Mouse (Mus musculus): Measurements from ENCODE around the gene Abcc6. TPM values are rescaled to one million over a fixed set of nuclear protein-coding genes. Genes with fewer than 3 reads are reported as not detected.
"Not testable (repeated sequence)": the region's sequence is repeated elsewhere in the genome, so short reads cannot be mapped to it uniquely, and the experiment has no call there.

Abcc6 gene
- polyA plus RNA-seq, 1 experiment from 2014 or later = 0.24 TPM

DNA sequence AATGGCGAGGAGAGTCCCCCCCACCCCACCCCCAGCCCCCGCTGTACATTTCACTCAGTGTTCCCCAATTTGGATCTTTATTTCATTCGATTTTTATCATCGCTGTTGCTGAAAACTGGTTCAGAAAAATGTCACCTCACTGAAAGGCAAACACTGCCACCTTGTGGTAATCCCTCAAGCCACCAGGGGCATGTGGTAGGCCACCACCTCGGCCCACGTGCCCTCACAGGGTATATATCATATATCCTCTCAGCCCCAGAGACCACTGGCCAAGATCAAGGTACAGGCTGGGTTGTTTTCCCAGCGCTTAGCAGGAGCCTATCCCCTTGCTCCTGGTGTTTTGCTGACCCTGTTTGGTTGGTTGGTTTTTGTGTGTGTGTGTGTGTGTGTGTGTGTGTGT, 95.0 kb downstream of the Abcc6 start:
- no peak for ATAC-seq (ENCODE audit: low FRiP score, low TSS enrichment)

DNA sequence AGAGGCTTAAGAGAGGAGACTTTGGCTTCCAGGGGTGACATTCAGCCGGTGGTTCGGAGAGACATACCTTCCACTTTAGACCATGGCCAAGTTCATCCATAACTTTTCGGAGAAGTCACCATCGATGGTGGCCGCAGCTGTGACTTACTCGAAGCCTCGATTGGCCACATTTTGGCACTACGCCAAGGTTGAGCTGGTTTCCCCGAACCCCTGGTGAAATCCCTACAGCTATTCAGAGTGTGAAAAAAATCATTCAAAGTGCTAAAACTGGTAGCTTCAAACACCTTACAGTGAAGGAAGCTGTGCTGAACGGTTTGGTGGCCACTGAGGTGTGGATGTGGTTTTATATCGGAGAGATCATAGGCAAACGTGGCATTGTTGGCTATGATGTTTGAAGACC, 96.3 kb downstream of the Abcc6 start:
- not testable (repeated sequence) for ATAC-seq (ENCODE audit: low FRiP score, low TSS enrichment); H3K4me3 ChIP-seq (replicated peaks; ENCODE audit: low read depth, low read length); H3K9me3 ChIP-seq (ENCODE audit: control insufficient read depth, low read length); DNase-seq; H3K27me3 ChIP-seq (ENCODE audit: control insufficient read depth, insufficient read depth, low read length); H3K4me1 ChIP-seq (ENCODE audit: control insufficient read depth, insufficient read depth, low read length); H3K9ac ChIP-seq (replicated peaks; ENCODE audit: low read length); H3K36me3 ChIP-seq (ENCODE audit: control insufficient read depth, insufficient read depth, low read length); H3K4me2 ChIP-seq (ENCODE audit: low read length); H3K27ac ChIP-seq (replicated peaks; ENCODE audit: low read depth, low read length)
- WGBS = 93% methylated on average over 12 of the region's 12 CpGs

More for the DNA sequence above, 95.0 kb downstream of the Abcc6 start:
- peak; percentile 83 for DNase-seq
- no peaks in the 10 kb centered on the region for H3K9me3 ChIP-seq (ENCODE audit: control insufficient read depth, low read length)
- no peak overlapping the region for H3K27ac ChIP-seq (replicated peaks; ENCODE audit: low read depth, low read length)
- WGBS = 28% methylated on average over 7 of the region's 7 CpGs
- H3K4me3 ChIP-seq (replicated peaks; ENCODE audit: low read depth, low read length) = no peak overlapping the region
- H3K9ac ChIP-seq (replicated peaks; ENCODE audit: low read length) = no peak overlapping the region
- no peaks in the 10 kb centered on the region for H3K4me1 ChIP-seq (ENCODE audit: control insufficient read depth, insufficient read depth, low read length)
- H3K36me3 ChIP-seq (ENCODE audit: control insufficient read depth, insufficient read depth, low read length) = no peaks in the 10 kb centered on the region
- H3K4me2 ChIP-seq (ENCODE audit: low read length) = no peak overlapping the region
- H3K27me3 ChIP-seq (ENCODE audit: control insufficient read depth, insufficient read depth, low read length) = no peaks in the 10 kb centered on the region

DNA sequence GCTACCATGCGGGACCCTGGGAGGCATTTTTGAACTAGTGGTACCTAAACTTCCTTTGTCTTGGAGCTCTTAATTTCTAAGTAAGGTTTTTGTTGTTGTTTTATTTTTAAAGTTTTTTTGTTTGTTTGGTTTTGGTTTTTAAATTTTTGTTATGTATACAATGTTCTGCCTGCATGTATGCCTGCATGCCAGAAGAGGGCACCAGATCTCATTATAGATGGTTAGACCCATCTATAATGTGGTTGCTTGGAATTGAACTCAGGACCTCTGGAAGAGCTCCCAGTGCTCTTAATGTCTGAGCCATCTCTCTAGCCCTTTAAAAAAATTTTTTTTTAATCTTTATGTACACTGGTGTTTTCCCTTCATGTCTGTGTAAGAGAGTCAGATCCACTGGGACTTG, 100.4 kb downstream of the Abcc6 start:
- H3K27ac ChIP-seq (replicated peaks; ENCODE audit: low read depth, low read length) = no peak overlapping the region
- H3K36me3 ChIP-seq (ENCODE audit: control insufficient read depth, insufficient read depth, low read length) = no peaks in the 10 kb centered on the region
- no peak for ATAC-seq (ENCODE audit: low FRiP score, low TSS enrichment)
- no peaks in the 10 kb centered on the region for H3K9me3 ChIP-seq (ENCODE audit: control insufficient read depth, low read length)
- no peak for DNase-seq
- H3K4me3 ChIP-seq (replicated peaks; ENCODE audit: low read depth, low read length) = no peak overlapping the region
- H3K9ac ChIP-seq (replicated peaks; ENCODE audit: low read length) = no peak overlapping the region
- H3K4me1 ChIP-seq (ENCODE audit: control insufficient read depth, insufficient read depth, low read length) = no peaks in the 10 kb centered on the region
- no peak overlapping the region for H3K4me2 ChIP-seq (ENCODE audit: low read length)
- 87% methylated on average over 1 of the region's 1 CpGs for WGBS
- H3K27me3 ChIP-seq (ENCODE audit: control insufficient read depth, insufficient read depth, low read length) = no peaks in the 10 kb centered on the region

DNA sequence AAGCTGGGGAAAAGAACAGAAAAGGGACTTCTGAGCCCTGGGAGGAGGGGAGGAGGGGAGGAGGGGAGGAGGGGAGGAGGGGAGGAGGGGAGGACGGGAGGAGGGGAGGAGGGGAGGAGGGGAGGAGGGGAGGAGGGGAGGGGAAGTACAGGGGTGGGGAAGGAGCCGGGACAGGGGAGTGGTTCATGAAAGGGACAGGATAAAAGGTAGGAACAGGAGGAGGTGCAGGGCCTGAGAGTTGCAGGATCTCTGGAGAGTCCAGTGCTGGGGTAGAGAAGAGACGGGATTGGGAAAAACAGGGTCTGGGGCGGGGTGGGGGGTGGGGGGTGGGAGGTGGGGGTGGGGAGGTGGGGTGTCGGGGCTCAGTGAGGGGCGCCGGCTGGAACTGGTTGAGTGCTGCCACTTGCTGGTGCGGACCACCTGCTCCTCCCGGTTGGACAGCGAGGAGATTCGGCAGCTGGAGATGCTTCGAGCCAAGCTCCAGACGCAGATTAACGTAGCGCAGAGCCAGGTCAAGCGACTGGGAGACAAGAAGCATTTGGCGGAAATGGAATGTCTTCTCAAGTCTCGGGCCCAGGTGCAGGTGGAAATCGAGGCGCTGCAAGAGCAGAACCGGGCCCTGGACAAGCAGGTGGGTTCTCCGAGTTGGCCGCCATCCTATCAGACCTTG, 101.3 kb downstream of the Abcc6 start:
- H3K36me3 ChIP-seq (ENCODE audit: control insufficient read depth, insufficient read depth, low read length) = no peaks in the 10 kb centered on the region
- H3K27me3 ChIP-seq (ENCODE audit: control insufficient read depth, insufficient read depth, low read length) = no peaks in the 10 kb centered on the region
- H3K9me3 ChIP-seq (ENCODE audit: control insufficient read depth, low read length) = no peaks in the 10 kb centered on the region
- no peak overlapping the region for H3K4me3 ChIP-seq (replicated peaks; ENCODE audit: low read depth, low read length)
- DNase-seq (peak; percentile 30), ATAC-seq (ENCODE audit: low FRiP score, low TSS enrichment) (no peak)
- no peak overlapping the region for H3K27ac ChIP-seq (replicated peaks; ENCODE audit: low read depth, low read length)
- H3K4me2 ChIP-seq (ENCODE audit: low read length) = peak overlapping the region; percentile 22; the same call in 1 of the 2 replicates
- 14% methylated on average over 22 of the region's 23 CpGs for WGBS
- no peaks in the 10 kb centered on the region for H3K4me1 ChIP-seq (ENCODE audit: control insufficient read depth, insufficient read depth, low read length)
- H3K9ac ChIP-seq (replicated peaks; ENCODE audit: low read length) = no peak overlapping the region

DNA sequence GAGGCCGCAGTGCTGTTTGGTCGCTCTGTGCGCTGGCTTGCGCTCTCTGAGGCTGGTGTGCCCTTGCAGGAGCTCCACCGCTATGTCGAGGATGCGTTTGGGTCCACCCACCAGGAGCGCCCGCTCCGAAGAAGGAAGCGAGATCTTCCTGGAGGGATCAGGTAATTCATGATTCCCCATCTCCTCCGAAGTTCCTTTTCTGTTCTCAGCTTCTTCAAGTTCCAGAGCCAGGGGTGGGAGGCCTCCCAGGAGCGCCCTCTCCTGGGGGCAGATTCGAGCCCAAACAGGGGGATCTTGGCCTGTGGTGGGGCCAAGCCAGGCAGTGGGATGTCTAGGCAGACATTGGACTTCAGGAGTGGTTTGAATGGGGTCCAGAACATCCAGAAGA, 105.7 kb downstream of the Abcc6 start:
- DNase-seq = no peak
- Histone ChIP-seq H3K4me1 (ENCODE audit: control insufficient read depth, insufficient read depth, low read length) (peaks cover 6% of the 10 kb centered on the region), H3K4me3 (replicated peaks; ENCODE audit: low read depth, low read length) (peak overlapping the region; percentile 50), H3K27ac (replicated peaks; ENCODE audit: low read depth, low read length) (no peak overlapping the region), H3K9me3 (ENCODE audit: control insufficient read depth, low read length) (no peaks in the 10 kb centered on the region), H3K4me2 (ENCODE audit: low read length) (peak overlapping the region; percentile 72), H3K9ac (replicated peaks; ENCODE audit: low read length) (no peak overlapping the region), H3K27me3 (ENCODE audit: control insufficient read depth, insufficient read depth, low read length) (no peaks in the 10 kb centered on the region), H3K36me3 (ENCODE audit: control insufficient read depth, insufficient read depth, low read length) (no peaks in the 10 kb centered on the region)
- WGBS = 14% methylated on average over 14 of the region's 14 CpGs
- no peak for ATAC-seq (ENCODE audit: low FRiP score, low TSS enrichment)

DNA sequence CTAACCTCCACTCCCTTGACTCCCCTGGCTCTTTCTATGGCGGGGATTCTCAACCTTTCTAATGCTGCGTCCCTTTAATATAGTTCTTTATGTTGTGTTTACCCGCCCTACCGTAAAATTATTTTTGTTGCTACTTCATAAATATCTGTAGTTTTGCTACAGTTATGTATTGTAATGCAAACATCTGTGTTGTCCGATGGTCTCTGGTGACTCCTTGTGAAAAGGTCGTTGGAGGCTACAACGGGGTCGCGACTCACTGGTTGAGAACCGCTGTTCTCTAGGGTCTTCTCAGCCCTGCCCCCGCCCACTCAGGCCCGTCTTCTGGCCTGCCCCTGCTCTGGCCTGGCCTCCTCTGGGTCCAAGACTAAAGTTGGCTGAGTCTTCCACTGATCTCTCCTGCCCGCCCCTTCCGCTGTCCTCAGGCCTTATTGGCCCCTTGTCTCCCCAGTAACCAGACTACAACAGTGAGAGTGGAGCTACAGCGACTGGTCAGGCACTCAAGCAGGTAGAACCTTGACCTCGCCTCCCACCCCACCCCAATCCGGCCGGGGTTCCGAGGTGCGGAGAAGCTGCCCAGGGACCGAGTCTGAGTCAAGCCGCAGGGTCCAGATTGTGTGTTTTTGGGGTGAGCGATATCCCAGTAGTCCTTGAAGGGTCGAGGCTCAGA, 106.2 kb downstream of the Abcc6 start, which contains the start of gene Ccdc114:
TSS of gene Ccdc114 (plus strand) at position 311 of the 667 bp plus-strand sequence.
- Histone ChIP-seq H3K9ac (replicated peaks; ENCODE audit: low read length) (peak within 1 kb of the TSS; percentile 45), H3K4me1 (ENCODE audit: control insufficient read depth, insufficient read depth, low read length) (peaks cover 6% of the 10 kb centered on the region), H3K27ac (replicated peaks; ENCODE audit: low read depth, low read length) (peak within 1 kb of the TSS; percentile 81), H3K9me3 (ENCODE audit: control insufficient read depth, low read length) (no peaks in the 10 kb centered on the region), H3K4me2 (ENCODE audit: low read length) (peak within 1 kb of the TSS; percentile 72), H3K36me3 (ENCODE audit: control insufficient read depth, insufficient read depth, low read length) (no peaks in the 10 kb centered on the region), H3K27me3 (ENCODE audit: control insufficient read depth, insufficient read depth, low read length) (no peaks in the 10 kb centered on the region), H3K4me3 (replicated peaks; ENCODE audit: low read depth, low read length) (peak within 1 kb of the TSS; percentile 50)
- DNase-seq (peak; percentile 38), ATAC-seq (ENCODE audit: low FRiP score, low TSS enrichment) (0 out of 2 replicates have a peak, but pooled peaks have one; percentile 19)
- WGBS = 3% methylated on average over 24 of the region's 24 CpGs

DNA sequence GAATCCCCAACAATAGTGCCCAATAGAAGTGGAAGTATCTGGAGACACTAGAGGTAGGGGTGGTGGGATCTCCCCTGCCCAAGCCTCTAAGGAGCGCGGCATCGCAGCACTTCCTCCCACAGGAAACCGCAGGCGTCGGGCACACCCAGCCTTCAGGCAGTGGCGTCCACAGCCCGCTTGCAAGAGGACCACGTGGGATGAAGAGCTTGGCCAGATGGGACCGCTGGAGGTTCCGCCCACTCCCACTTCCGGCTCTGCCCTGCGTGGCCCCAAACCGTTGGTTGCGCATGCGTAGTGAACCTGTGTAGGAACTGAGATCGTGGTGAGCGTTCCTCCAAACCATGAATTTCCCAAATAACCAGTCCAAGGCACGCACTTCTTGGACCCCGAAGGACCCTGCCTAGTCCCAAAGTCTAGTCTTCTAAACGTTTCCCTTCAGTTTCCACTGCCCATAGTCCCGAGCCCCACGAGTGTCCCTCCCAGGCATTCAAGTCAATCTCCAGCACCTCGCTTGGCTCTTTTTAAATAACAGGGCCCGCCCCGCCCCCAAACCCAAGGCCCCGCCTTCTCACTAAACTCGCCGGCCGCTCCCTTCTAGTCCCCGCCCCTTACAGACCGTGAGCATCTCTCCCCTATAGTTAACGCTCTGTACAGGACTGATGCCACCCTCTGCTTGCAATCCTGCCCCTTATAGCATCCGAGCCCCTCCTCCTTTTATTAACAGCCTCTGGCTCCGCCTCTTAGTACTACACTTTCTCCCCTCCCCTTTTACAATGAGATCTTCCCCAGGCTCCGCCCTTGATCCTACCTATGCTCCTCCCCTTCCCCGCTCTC, 107.0 kb downstream of the Abcc6 start:
- no peaks in the 10 kb centered on the region for H3K36me3 ChIP-seq (ENCODE audit: control insufficient read depth, insufficient read depth, low read length)
- DNase-seq (peak; percentile 97), ATAC-seq (ENCODE audit: low FRiP score, low TSS enrichment) (peak; percentile 89)
- H3K27ac ChIP-seq (replicated peaks; ENCODE audit: low read depth, low read length) = peak overlapping the region; percentile 81
- H3K4me1 ChIP-seq (ENCODE audit: control insufficient read depth, insufficient read depth, low read length) = peaks cover 6% of the 10 kb centered on the region
- H3K27me3 ChIP-seq (ENCODE audit: control insufficient read depth, insufficient read depth, low read length) = no peaks in the 10 kb centered on the region
- no peaks in the 10 kb centered on the region for H3K9me3 ChIP-seq (ENCODE audit: control insufficient read depth, low read length)
- peak overlapping the region; percentile 50 for H3K4me3 ChIP-seq (replicated peaks; ENCODE audit: low read depth, low read length)
- H3K9ac ChIP-seq (replicated peaks; ENCODE audit: low read length) = peak overlapping the region; percentile 45
- H3K4me2 ChIP-seq (ENCODE audit: low read length) = peak overlapping the region; percentile 72
- WGBS = under 1% methylated on average over 37 of the region's 37 CpGs

DNA sequence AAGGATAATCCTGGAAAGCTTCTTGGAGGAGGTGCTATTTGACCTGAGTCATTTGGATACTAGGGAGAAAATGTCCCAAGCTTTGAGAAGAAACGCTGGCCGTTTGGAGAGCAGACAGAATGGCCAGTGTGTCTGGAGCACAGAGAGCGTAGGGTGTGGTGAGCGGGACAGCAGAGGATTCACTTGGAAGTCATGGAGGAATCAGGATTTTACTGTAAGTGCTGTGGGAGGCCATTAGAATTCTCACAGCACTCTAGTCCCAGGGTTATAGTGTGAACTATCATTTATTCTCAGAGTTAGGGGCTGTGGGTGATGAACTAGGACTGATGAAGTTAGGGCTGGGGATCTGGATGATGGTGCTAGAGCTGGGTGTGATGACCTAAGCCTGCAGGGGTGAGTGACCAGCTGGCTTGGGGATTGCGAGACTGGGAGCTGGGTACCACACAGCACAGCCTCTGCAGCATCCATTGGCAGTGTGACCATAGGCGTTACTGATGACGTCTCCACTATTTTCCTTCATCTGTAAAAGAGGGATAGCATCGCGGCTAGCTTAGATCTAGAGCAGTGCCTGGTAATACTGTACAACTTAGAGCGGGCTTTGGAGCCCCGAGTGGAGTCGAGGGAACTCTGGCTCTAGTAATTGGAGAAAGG, 108.0 kb downstream of the Abcc6 start:
- no peak for ATAC-seq (ENCODE audit: low FRiP score, low TSS enrichment)
- Histone ChIP-seq H3K27ac (replicated peaks; ENCODE audit: low read depth, low read length) (peak overlapping the region; percentile 81; the same call in 1 of the 2 replicates), H3K27me3 (ENCODE audit: control insufficient read depth, insufficient read depth, low read length) (no peaks in the 10 kb centered on the region), H3K9me3 (ENCODE audit: control insufficient read depth, low read length) (no peaks in the 10 kb centered on the region), H3K4me2 (ENCODE audit: low read length) (peak overlapping the region; percentile 72), H3K36me3 (ENCODE audit: control insufficient read depth, insufficient read depth, low read length) (no peaks in the 10 kb centered on the region), H3K9ac (replicated peaks; ENCODE audit: low read length) (no peak overlapping the region), H3K4me3 (replicated peaks; ENCODE audit: low read depth, low read length) (no peak overlapping the region), H3K4me1 (ENCODE audit: control insufficient read depth, insufficient read depth, low read length) (peaks cover 11% of the 10 kb centered on the region)
- DNase-seq = no peak
- 90% methylated on average over 12 of the region's 12 CpGs for WGBS
